In genomic region chr11:105347162-105348161, GRCm38 (mm10) we compare ENCODE assay signal across 8 mouse cellular contexts. TPM values are rescaled to one million over a fixed set of nuclear protein-coding genes. Genes with fewer than 3 reads are reported as not detected.
DNase-seq lines count a peak whose midpoint lies in the region; ATAC-seq and TF ChIP-seq lines count a peak whose summit lies in the region.

No protein-coding gene starts in this region.

- no peaks in the 10 kb centered on the region for H3K9me3 ChIP-seq in intestine, embryonic 14.5 days (ENCODE audit: control insufficient read depth, low read length)

- no peak overlapping the region for H3K9ac ChIP-seq in intestine, embryonic 14.5 days (ENCODE audit: low read length)

- DNase-seq in adrenal gland, adult 18-20 months (ENCODE audit: low spot score in 2 of 2) = peak; percentile 72 to 82
- peak; percentile 87 for DNase-seq in gastrocnemius, postnatal 14 days
- DNase-seq in intestine, embryonic 14.5 days (ENCODE audit: low spot score) = peak; percentile 91
- peak; percentile 64 to 91 for DNase-seq in left cerebral cortex, adult 9 months (ENCODE audit: low spot score in 2 of 2)
- peak; percentile 75 to 81 for DNase-seq in right cerebral cortex, postnatal 36 days (ENCODE audit: low spot score in 2 of 2)
- DNase-seq in urinary bladder, postnatal 4 days (ENCODE audit: low spot score in 2 of 2) = peak; percentile 68 to 82

- peak overlapping the region; percentile 24 for H3K4me3 ChIP-seq in cortical plate, adult 2 months (ENCODE audit: insufficient read depth, low read length)
- H3K4me3 ChIP-seq in intestine, embryonic 14.5 days (ENCODE audit: low read depth, low read length) = no peak overlapping the region

- H3K36me3 ChIP-seq in intestine, embryonic 14.5 days (ENCODE audit: control insufficient read depth, insufficient read depth, low read length) = peaks cover 46% of the 10 kb centered on the region

- TF ChIP-seq CTCF in cortical plate, adult 2 months (IDR thresholded peaks at IDR 0.05; ENCODE audit: extremely low read depth, insufficient read depth, low read length) = peak; percentile 88

- peak; percentile 42; the same call in 1 of the 2 replicates for ATAC-seq in intestine, embryonic 14.5 days (replicated peaks; ENCODE audit: low FRiP score, low TSS enrichment, low read depth)
- peak; percentile 81 for ATAC-seq in megakaryocyte-erythroid progenitor cell, adult 5-6 weeks (replicated peaks; ENCODE audit: low FRiP score, low TSS enrichment, poor library complexity, severe bottlenecking)

- H3K4me1 ChIP-seq in cortical plate, adult 2 months (ENCODE audit: control insufficient read depth, insufficient read depth, low read length) = no peaks in the 10 kb centered on the region
- H3K4me1 ChIP-seq in intestine, embryonic 14.5 days (replicated peaks; ENCODE audit: control insufficient read depth, insufficient read depth, low read length) = peaks cover 5% of the 10 kb centered on the region; the same call in 1 of the 2 replicates

- no peak overlapping the region for H3K4me2 ChIP-seq in intestine, embryonic 14.5 days (ENCODE audit: low read length)

- H3K27ac ChIP-seq in cortical plate, adult 2 months (ENCODE audit: insufficient read depth, low read length) = no peak overlapping the region
- no peak overlapping the region for H3K27ac ChIP-seq in intestine, embryonic 14.5 days (ENCODE audit: low read depth)

- TF ChIP-seq POLR2A in cortical plate, adult 2 months (IDR thresholded peaks at IDR 0.05; ENCODE audit: extremely low read depth, insufficient read depth, low read length) = no peak

- intact Hi-C loops in gastrocnemius, postnatal 14 days (cut with DNase I; ENCODE audit: low total_unique reads) = loop anchor here (5.0 kb wide), 3 partner anchors 80 to 565 kb away; no protein-coding TSS in a partner anchor

- WGBS in intestine, embryonic 14.5 days = 67% methylated on average over 28 of the region's 28 CpGs

- H3K27me3 ChIP-seq in intestine, embryonic 14.5 days (replicated peaks; ENCODE audit: control insufficient read depth, insufficient read depth, low read length) = no peaks in the 10 kb centered on the region

RNA-seq across cellular contexts. Expression of gene Mrc2, which starts 55.0 kb away (rescaled TPM):
- 10 to 100 TPM; 15.2 to 18.3 TPM for total RNA-seq in adrenal gland, adult 18-20 months (2021)
- 4.8 and 6.0 TPM in 2 replicates for polyA plus RNA-seq in cortical plate, adult 2 months (2012; rRNA removed)
- total RNA-seq in gastrocnemius, postnatal 14 days (2021) = 10 to 100 TPM; 25.7 to 34.3 TPM
- 8.7 and 8.8 TPM in 2 replicates for polyA plus RNA-seq in intestine, embryonic 14.5 days (2014; fragmentation: Nextera tagmentation; extraction: Ambion mirVana)
- not detected in 2 replicates for total RNA-seq in megakaryocyte-erythroid progenitor cell, adult 5-6 weeks (2014; fragmentation: Nextera tagmentation)
- not detected in 2 replicates for total RNA-seq in megakaryocyte-erythroid progenitor cell, adult 5-6 weeks (2017)

Comparison
In these comparisons a context has a peak if more than half of its experiments do, and no peak if none do; other contexts are left out.
1. RNA of gene Mrc2, which starts 55.0 kb away (total RNA-seq): 25.7 to 34.3 TPM in gastrocnemius, postnatal 14 days and 15.2 to 18.3 TPM in adrenal gland, adult 18-20 months; not detected in megakaryocyte-erythroid progenitor cell, adult 5-6 weeks; every median in the first group is over 10 times any median in the second.
2. Peak in every context shown above with its lines, with median percentiles within 50 percentile points of each other: DNase-seq.